Mouse (Mus musculus) neural tube, embryonic 11.5 days (tissue): Measurements from ENCODE around the gene Hes2. TPM values are rescaled to one million over a fixed set of nuclear protein-coding genes. Genes with fewer than 3 reads are reported as not detected.

Source experiments
- ATAC-seq: fragments of 200-750 bp; cut with Nextera tagmentation; 2 replicates; pipeline ENCODE4 v1.8.0; 2017; ENCODE audit warnings: moderate number of reproducible peaks, mild to moderate bottlenecking, moderate TSS enrichment, moderate library complexity; ENCODE audit not compliant: insufficient read depth, low FRiP score, low TSS enrichment
- DNase-seq: peaks from one replicate; pipeline ENCODE4 v3.0.0-alpha.2; 2015; ENCODE audit warnings: low spot score
- H3K27ac ChIP-seq: fragments of 300-500 bp; sonication (generic); 2 replicates; pipeline ENCODE4 v1.5.1; 2014; ENCODE audit warnings: low read depth, mild to moderate bottlenecking, low read length
- H3K27me3 ChIP-seq: fragments of 300-500 bp; sonication (generic); 2 replicates; pipeline ENCODE4 v1.6.1; 2014; ENCODE audit warnings: mild to moderate bottlenecking, low read length, mixed read lengths; ENCODE audit not compliant: control insufficient read depth, insufficient read depth
- H3K36me3 ChIP-seq: fragments of 300-500 bp; sonication (generic); 2 replicates; pipeline ENCODE4 v1.6.1; 2014; ENCODE audit warnings: mild to moderate bottlenecking, low read length, moderate library complexity, mixed read lengths; ENCODE audit not compliant: control insufficient read depth, insufficient read depth
- H3K4me1 ChIP-seq: fragments of 300-500 bp; sonication (generic); 2 replicates; pipeline ENCODE4 v1.6.1; 2014; ENCODE audit warnings: low read length, mixed read lengths; ENCODE audit not compliant: control insufficient read depth, insufficient read depth
- H3K4me2 ChIP-seq: fragments of 300-500 bp; sonication (generic); 2 replicates; pipeline ENCODE4 v1.6.1; 2014; ENCODE audit warnings: low read depth, mild to moderate bottlenecking, moderate library complexity
- H3K4me3 ChIP-seq: fragments of 300-500 bp; sonication (generic); 2 replicates; pipeline ENCODE4 v1.5.1; 2014; ENCODE audit warnings: low read depth, low read length
- H3K9ac ChIP-seq: fragments of 300-500 bp; sonication (generic); 2 replicates; pipeline ENCODE4 v1.6.1; 2014; ENCODE audit warnings: mild to moderate bottlenecking, low read length
- H3K9me3 ChIP-seq: fragments of 300-500 bp; sonication (generic); 2 replicates; pipeline ENCODE4 v1.6.1; 2016; ENCODE audit warnings: low read length; ENCODE audit not compliant: control insufficient read depth
- WGBS: fragments of 180-500 bp; shearing (Covaris S2); extraction: QIAGEN DNeasy Blood & Tissue Kit; methylation state at CpG from one replicate; pipeline ENCODE4 v1.1.7; 2014; 5-methylcytosine and 5-hydroxymethylcytosine counted together
- polyA plus RNA-seq: library from polyadenylated mRNA; unstranded; fragments of >200 nt; fragmentation: Nextera tagmentation; extraction: Ambion mirVana; gene quantifications from 2 replicates; pipeline ENCODE4 v1.2.1, GENCODE M21; 2014

Hes2 gene
- polyA plus RNA-seq, 1 experiment from 2014 or later = 2.9 TPM

- Histone ChIP-seq H3K4me3 (no peak overlapping the region), H3K4me2 (no peak overlapping the region), H3K27me3 (no peaks in the 10 kb centered on the region), H3K36me3 (no peaks in the 10 kb centered on the region), H3K27ac (no peak overlapping the region), H3K4me1 (peaks cover 4% of the 10 kb centered on the region; the same call in 1 of the 2 replicates), H3K9me3 (no peaks in the 10 kb centered on the region), H3K9ac (no peak overlapping the region)
- WGBS = 45% methylated on average over 4 of the region's 4 CpGs
- no peak for ATAC-seq
- no peak for DNase-seq
These were observed 33.9 kb downstream of the Hes2 start for GRCm38 (mm10) chr4:152192569-152192968.

GRCm38 (mm10) chr4:152194476-152195175 lies 36.0 kb downstream of the Hes2 start:
- Histone ChIP-seq H3K4me1 (peaks cover 4% of the 10 kb centered on the region; the same call in 1 of the 2 replicates), H3K36me3 (no peaks in the 10 kb centered on the region), H3K4me2 (no peak overlapping the region), H3K9ac (no peak overlapping the region), H3K4me3 (no peak overlapping the region), H3K9me3 (no peaks in the 10 kb centered on the region), H3K27me3 (no peaks in the 10 kb centered on the region), H3K27ac (no peak overlapping the region)
- WGBS = 92% methylated on average over 3 of the region's 3 CpGs
- DNase-seq (no peak), ATAC-seq (no peak)

- no peak for DNase-seq
- whole genome bisulfite sequencing = 95% methylated on average over 9 of the region's 9 CpGs
- H3K4me2 ChIP-seq = no peak overlapping the region
- no peak overlapping the region for H3K4me3 ChIP-seq
- H3K9ac ChIP-seq = no peak overlapping the region
- H3K27ac ChIP-seq = no peak overlapping the region
- ATAC-seq = no peak
- no peaks in the 10 kb centered on the region for H3K27me3 ChIP-seq
- no peaks in the 10 kb centered on the region for H3K9me3 ChIP-seq
- no peaks in the 10 kb centered on the region for H3K36me3 ChIP-seq
- H3K4me1 ChIP-seq = no peaks in the 10 kb centered on the region; the same call in 1 of the 2 replicates
These were observed 37.6 kb downstream of the Hes2 start for GRCm38 (mm10) chr4:152196276-152196675.

GRCm38 (mm10) chr4:152197545-152197944 lies 38.9 kb downstream of the Hes2 start:
- no peak overlapping the region for H3K4me2 ChIP-seq
- no peaks in the 10 kb centered on the region for H3K9me3 ChIP-seq
- DNase-seq = no peak
- no peaks in the 10 kb centered on the region for H3K36me3 ChIP-seq
- no peak overlapping the region for H3K9ac ChIP-seq
- WGBS = 85% methylated on average over 5 of the region's 5 CpGs
- H3K4me3 ChIP-seq = no peak overlapping the region
- no peak for ATAC-seq
- H3K27me3 ChIP-seq = no peaks in the 10 kb centered on the region
- no peaks in the 10 kb centered on the region; the same call in 1 of the 2 replicates for H3K4me1 ChIP-seq
- no peak overlapping the region for H3K27ac ChIP-seq

- Histone ChIP-seq H3K9ac (no peak overlapping the region), H3K9me3 (no peaks in the 10 kb centered on the region), H3K4me2 (no peak overlapping the region), H3K4me1 (no peaks in the 10 kb centered on the region; the same call in 1 of the 2 replicates), H3K27ac (no peak overlapping the region), H3K36me3 (no peaks in the 10 kb centered on the region), H3K4me3 (no peak overlapping the region), H3K27me3 (no peaks in the 10 kb centered on the region)
- DNase-seq (no peak), ATAC-seq (no peak)
- WGBS = 84% methylated on average over 1 of the region's 1 CpGs
These were observed 41.0 kb downstream of the Hes2 start for GRCm38 (mm10) chr4:152199617-152200016.

GRCm38 (mm10) chr4:152201492-152201891 lies 42.8 kb downstream of the Hes2 start:
- DNase-seq = no peak
- H3K36me3 ChIP-seq = no peaks in the 10 kb centered on the region
- no peak for ATAC-seq
- H3K27me3 ChIP-seq = no peaks in the 10 kb centered on the region
- no peak overlapping the region; the same call in 1 of the 2 replicates for H3K9ac ChIP-seq
- H3K4me2 ChIP-seq = no peak overlapping the region
- no peak overlapping the region for H3K4me3 ChIP-seq
- no peaks in the 10 kb centered on the region; the same call in 1 of the 2 replicates for H3K4me1 ChIP-seq
- H3K27ac ChIP-seq = no peak overlapping the region
- 73% methylated on average over 6 of the region's 6 CpGs for WGBS
- H3K9me3 ChIP-seq = no peaks in the 10 kb centered on the region

- no peak overlapping the region for H3K4me2 ChIP-seq
- H3K27ac ChIP-seq = no peak overlapping the region
- H3K4me3 ChIP-seq = no peak overlapping the region
- no peak for DNase-seq
- no peaks in the 10 kb centered on the region; the same call in 1 of the 2 replicates for H3K4me1 ChIP-seq
- no peaks in the 10 kb centered on the region for H3K27me3 ChIP-seq
- no peak for ATAC-seq
- no peaks in the 10 kb centered on the region for H3K36me3 ChIP-seq
- WGBS = 85% methylated on average over 1 of the region's 1 CpGs
- no peak overlapping the region for H3K9ac ChIP-seq
- H3K9me3 ChIP-seq = no peaks in the 10 kb centered on the region
These were observed 43.8 kb downstream of the Hes2 start for GRCm38 (mm10) chr4:152202418-152202817.

- no peaks in the 10 kb centered on the region; the same call in 1 of the 2 replicates for H3K4me1 ChIP-seq
- DNase-seq = no peak
- 85% methylated on average over 3 of the region's 3 CpGs for WGBS
- H3K9ac ChIP-seq = no peak overlapping the region
- H3K4me2 ChIP-seq = no peak overlapping the region
- ATAC-seq = no peak
- no peak overlapping the region for H3K27ac ChIP-seq
- no peaks in the 10 kb centered on the region for H3K36me3 ChIP-seq
- no peak overlapping the region for H3K4me3 ChIP-seq
- no peaks in the 10 kb centered on the region for H3K27me3 ChIP-seq
- H3K9me3 ChIP-seq = no peaks in the 10 kb centered on the region
These were observed 44.2 kb downstream of the Hes2 start for GRCm38 (mm10) chr4:152202905-152203304.

- DNase-seq = no peak
- 87% methylated on average over 6 of the region's 6 CpGs for WGBS
- H3K4me3 ChIP-seq = no peak overlapping the region
- H3K4me2 ChIP-seq = no peak overlapping the region
- no peaks in the 10 kb centered on the region for H3K9me3 ChIP-seq
- no peak overlapping the region for H3K9ac ChIP-seq
- no peaks in the 10 kb centered on the region for H3K27me3 ChIP-seq
- ATAC-seq = no peak
- H3K36me3 ChIP-seq = no peaks in the 10 kb centered on the region
- no peak overlapping the region for H3K27ac ChIP-seq
- H3K4me1 ChIP-seq = no peaks in the 10 kb centered on the region; the same call in 1 of the 2 replicates
These were observed 46.0 kb downstream of the Hes2 start for GRCm38 (mm10) chr4:152204663-152205062.
